Mouse (Mus musculus) forebrain, embryonic 15.5 days (tissue): ENCODE data around the gene Anks1b. TPM values are rescaled to one million over a fixed set of nuclear protein-coding genes. Genes with fewer than 3 reads are reported as not detected.
"Not testable (repeated sequence)": the region's sequence is repeated elsewhere in the genome, so short reads cannot be mapped to it uniquely, and the experiment has no call there.

Experiments used
- ATAC-seq: fragments of 200-750 bp; cut with Nextera tagmentation; replicated peaks from 2 replicates; pipeline ENCODE4 v1.8.0; 2017; ENCODE audit warnings: mild to moderate bottlenecking, moderate TSS enrichment, moderate library complexity
- H3K27ac ChIP-seq: fragments of 300-500 bp; sonication (generic); replicated peaks from 2 replicates; pipeline ENCODE4 v1.5.1; 2015; ENCODE audit warnings: mild to moderate bottlenecking, inconsistent platforms
- H3K27me3 ChIP-seq: fragments of 300-500 bp; sonication (generic); 2 replicates; pipeline ENCODE4 v1.6.1; 2015; ENCODE audit warnings: inconsistent platforms
- H3K36me3 ChIP-seq: fragments of 300-500 bp; sonication (generic); 2 replicates; pipeline ENCODE4 v1.6.1; 2015; ENCODE audit warnings: mild to moderate bottlenecking, inconsistent platforms
- H3K4me1 ChIP-seq: fragments of 300-500 bp; sonication (generic); 2 replicates; pipeline ENCODE4 v1.6.1; 2015; ENCODE audit warnings: inconsistent platforms
- H3K4me2 ChIP-seq: fragments of 300-500 bp; sonication (generic); replicated peaks from 2 replicates; pipeline ENCODE4 v1.6.1; 2015; ENCODE audit warnings: mild to moderate bottlenecking, inconsistent platforms
- H3K4me3 ChIP-seq: fragments of 300-500 bp; sonication (generic); 2 replicates; pipeline ENCODE4 v1.5.1; 2015; ENCODE audit warnings: mild to moderate bottlenecking, inconsistent platforms
- H3K9ac ChIP-seq: fragments of 300-500 bp; sonication (generic); replicated peaks from 2 replicates; pipeline ENCODE4 v1.6.1; 2015; ENCODE audit warnings: mild to moderate bottlenecking, inconsistent platforms
- H3K9me3 ChIP-seq: fragments of 300-500 bp; sonication (generic); 2 replicates; pipeline ENCODE4 v1.6.1; 2016; ENCODE audit warnings: inconsistent platforms
- WGBS: fragments of 180-500 bp; shearing (Covaris S2); methylation state at CpG from one replicate; pipeline ENCODE4 v1.1.7; 2015; ENCODE audit warnings: mixed read lengths; 5-methylcytosine and 5-hydroxymethylcytosine counted together
- polyA plus RNA-seq: library from polyadenylated mRNA; unstranded; fragments of >200 nt; fragmentation: Nextera tagmentation; extraction: Ambion mirVana; gene quantifications from 2 replicates; pipeline ENCODE4 v1.2.1, GENCODE M21; 2015

The Anks1b gene
- polyA plus RNA-seq, 1 experiment from 2014 or later, result 63.1 TPM

DNA sequence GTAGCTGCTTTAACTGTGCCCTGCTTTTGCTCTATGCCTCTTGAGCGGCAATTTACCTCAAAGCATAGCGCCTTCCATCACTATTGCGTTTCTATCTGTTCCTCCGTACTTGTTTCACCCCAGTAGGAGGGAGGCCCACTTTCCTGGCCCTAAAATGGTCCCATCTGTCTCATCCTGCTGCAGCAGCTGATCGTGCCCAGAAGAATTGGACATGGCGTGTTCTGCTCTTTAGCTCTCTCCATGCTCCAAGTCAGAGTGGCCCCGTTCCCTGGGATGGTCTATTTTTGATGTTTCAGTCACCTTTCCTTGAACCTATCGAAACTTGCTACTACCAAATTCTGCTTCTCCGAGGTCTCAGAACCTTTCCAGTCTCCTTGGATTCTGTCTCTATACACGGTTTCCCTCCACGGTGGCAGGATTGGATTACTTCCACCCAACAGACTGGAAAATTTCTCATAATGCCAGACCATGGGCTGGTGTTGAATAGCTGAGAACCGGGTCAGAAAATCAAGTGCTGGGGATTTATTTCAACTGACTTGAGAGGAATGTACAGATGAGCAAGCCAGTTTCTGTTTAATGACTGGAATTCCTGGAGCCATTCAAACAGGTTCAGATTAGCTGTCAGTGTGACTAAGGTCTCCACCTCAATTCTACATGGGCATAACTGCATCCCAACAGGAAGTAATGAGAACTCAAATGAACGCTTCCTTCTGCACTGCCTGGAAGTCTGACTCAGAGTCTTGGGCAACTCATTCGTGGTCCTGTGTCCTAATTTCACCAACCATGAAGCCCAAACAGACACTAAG is 726.6 kb downstream of the Anks1b start:
- Histone ChIP-seq H3K9ac (no peak overlapping the region), H3K9me3 (no peaks in the 10 kb centered on the region), H3K4me3 (no peak overlapping the region), H3K36me3 (no peaks in the 10 kb centered on the region), H3K27me3 (no peaks in the 10 kb centered on the region), H3K27ac (no peak overlapping the region), H3K4me2 (no peak overlapping the region), H3K4me1 (peaks cover 15% of the 10 kb centered on the region)
- WGBS, result 82% methylated on average over 14 of the region's 14 CpGs
- no peak for ATAC-seq

DNA sequence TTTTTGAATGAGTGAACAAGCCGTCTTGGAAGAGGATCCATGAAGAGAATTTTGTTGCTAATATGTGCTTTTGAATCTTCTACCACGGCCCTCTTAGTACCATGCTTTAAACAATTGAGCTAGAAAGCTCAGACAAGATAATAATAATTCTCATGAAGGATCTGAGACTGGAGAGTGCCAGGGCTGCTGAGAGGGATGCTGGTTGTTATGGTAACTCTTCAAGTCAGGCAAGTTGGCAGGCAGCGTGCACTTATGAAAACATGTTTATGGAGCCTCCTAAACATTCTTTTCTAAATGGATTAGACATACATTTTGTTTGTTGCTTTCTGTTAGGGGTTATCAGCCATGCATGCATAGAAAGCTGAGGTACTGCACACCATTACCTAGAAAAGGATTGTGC is 734.3 kb downstream of the Anks1b start:
- Histone ChIP-seq H3K27me3 (no peaks in the 10 kb centered on the region), H3K4me3 (no peak overlapping the region), H3K4me1 (peaks cover 7% of the 10 kb centered on the region), H3K9me3 (no peaks in the 10 kb centered on the region), H3K4me2 (no peak overlapping the region), H3K27ac (peak overlapping the region; percentile 38), H3K9ac (no peak overlapping the region), H3K36me3 (no peaks in the 10 kb centered on the region)
- ATAC-seq, result 0 out of 2 replicates have a peak, but pooled peaks have one; percentile 60
- WGBS, result 34% methylated on average over 3 of the region's 3 CpGs

DNA sequence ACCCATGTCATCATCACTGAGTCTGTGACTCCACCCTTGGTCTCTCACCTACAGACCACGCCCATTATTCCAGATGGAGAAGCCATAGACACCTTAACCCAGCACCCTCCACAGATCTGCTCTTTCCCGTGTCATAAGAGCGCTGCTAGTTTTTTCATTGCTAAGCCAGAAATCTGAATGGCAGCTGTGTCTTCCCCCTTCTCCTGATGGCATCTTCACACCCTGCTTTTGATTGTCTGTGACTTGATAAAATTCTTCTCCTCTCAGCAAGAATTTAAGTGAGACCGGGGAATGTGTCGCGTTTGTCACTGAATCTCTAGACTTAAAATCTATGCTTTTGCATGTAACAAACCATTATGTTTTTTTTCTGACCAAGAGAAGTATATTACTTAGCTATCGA is 736.1 kb downstream of the Anks1b start:
- H3K9me3 ChIP-seq, result no peaks in the 10 kb centered on the region
- H3K9ac ChIP-seq, result no peak overlapping the region
- ATAC-seq, result no peak; the same call in 1 of the 2 replicates
- no peak overlapping the region for H3K4me2 ChIP-seq
- H3K4me3 ChIP-seq, result no peak overlapping the region
- H3K4me1 ChIP-seq, result peaks cover 7% of the 10 kb centered on the region
- no peaks in the 10 kb centered on the region for H3K36me3 ChIP-seq
- H3K27me3 ChIP-seq, result no peaks in the 10 kb centered on the region
- WGBS, result 86% methylated on average over 7 of the region's 7 CpGs
- H3K27ac ChIP-seq, result no peak overlapping the region

DNA sequence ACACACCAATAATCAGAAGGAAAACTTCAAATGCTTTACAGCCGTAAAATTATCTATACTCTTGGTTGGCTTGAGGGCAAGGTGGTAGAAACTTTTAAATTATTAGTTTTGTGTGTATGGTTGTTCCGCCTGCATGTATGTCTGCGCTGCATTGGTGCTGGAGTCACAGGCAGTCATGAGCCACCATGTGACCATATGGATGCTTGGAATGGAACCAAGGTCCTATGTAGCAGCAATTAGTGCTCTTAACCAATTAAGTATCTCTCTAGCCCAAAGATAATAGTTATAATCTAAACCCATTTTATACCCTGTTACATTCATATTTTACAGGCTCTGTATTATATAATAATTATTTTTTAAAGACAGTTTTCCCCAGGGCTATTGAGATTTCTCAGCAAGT is 739.7 kb downstream of the Anks1b start:
- WGBS, result 93% methylated on average over 3 of the region's 3 CpGs

DNA sequence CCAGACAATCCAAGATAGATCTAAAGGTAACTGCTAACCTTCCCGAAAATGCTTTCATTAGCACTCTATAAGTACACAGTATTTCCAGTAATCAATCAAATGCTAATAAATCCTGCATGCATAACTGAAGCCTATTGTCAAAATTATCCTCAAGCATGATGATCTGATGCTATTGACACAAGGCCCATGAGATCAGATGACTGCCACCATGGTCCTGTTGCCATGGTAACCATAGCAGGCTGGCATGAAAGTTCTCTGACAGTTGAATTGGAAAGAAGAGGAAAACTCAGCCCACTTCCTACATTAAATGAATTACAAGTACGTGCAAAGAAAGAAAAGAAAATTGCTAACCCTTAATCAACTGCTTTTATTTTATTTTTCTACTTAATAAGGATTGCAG is 741.9 kb downstream of the Anks1b start:
- Histone ChIP-seq H3K4me3 (no peak overlapping the region), H3K27me3 (no peaks in the 10 kb centered on the region), H3K27ac (peak overlapping the region; percentile 14; the same call in 1 of the 2 replicates), H3K36me3 (no peaks in the 10 kb centered on the region), H3K4me2 (no peak overlapping the region), H3K9ac (no peak overlapping the region), H3K4me1 (peaks cover 31% of the 10 kb centered on the region), H3K9me3 (no peaks in the 10 kb centered on the region)
- WGBS, result 21% methylated on average over 2 of the region's 2 CpGs
- ATAC-seq, result no peak

More for the DNA sequence above, 739.7 kb downstream of the Anks1b start:
- peaks cover 28% of the 10 kb centered on the region for H3K4me1 ChIP-seq
- no peak overlapping the region for H3K4me3 ChIP-seq
- no peaks in the 10 kb centered on the region for H3K27me3 ChIP-seq
- no peaks in the 10 kb centered on the region for H3K9me3 ChIP-seq
- H3K9ac ChIP-seq, result no peak overlapping the region
- ATAC-seq, result no peak
- H3K27ac ChIP-seq, result no peak overlapping the region
- no peaks in the 10 kb centered on the region for H3K36me3 ChIP-seq
- H3K4me2 ChIP-seq, result no peak overlapping the region

DNA sequence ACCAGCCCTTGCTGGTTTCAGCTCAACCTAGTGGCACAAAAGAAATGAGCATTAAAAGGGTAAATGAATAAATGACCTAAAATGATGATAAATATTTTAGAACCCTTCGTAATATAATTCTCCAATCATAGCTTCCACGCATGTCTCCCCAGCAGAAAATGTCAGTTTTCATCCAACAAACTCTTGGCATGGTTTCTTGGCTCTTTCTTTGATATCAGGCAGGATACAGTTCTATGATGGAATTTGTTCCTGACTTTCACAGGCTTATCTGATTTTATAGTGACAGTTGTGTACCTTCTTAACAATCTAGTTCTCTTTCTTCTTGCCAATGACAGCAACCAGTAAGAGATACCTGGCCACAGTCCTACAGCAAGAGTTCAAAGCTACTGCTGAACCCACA is 743.3 kb downstream of the Anks1b start:
- no peak overlapping the region for H3K4me2 ChIP-seq
- ATAC-seq, result no peak
- 0 out of 2 replicates have a peak overlapping the region, but pooled peaks have one; percentile 14 for H3K27ac ChIP-seq
- no peaks in the 10 kb centered on the region for H3K27me3 ChIP-seq
- WGBS, result 75% methylated on average over 2 of the region's 2 CpGs
- H3K4me3 ChIP-seq, result no peak overlapping the region
- H3K9me3 ChIP-seq, result no peaks in the 10 kb centered on the region
- H3K36me3 ChIP-seq, result no peaks in the 10 kb centered on the region
- H3K9ac ChIP-seq, result no peak overlapping the region
- peaks cover 31% of the 10 kb centered on the region for H3K4me1 ChIP-seq

DNA sequence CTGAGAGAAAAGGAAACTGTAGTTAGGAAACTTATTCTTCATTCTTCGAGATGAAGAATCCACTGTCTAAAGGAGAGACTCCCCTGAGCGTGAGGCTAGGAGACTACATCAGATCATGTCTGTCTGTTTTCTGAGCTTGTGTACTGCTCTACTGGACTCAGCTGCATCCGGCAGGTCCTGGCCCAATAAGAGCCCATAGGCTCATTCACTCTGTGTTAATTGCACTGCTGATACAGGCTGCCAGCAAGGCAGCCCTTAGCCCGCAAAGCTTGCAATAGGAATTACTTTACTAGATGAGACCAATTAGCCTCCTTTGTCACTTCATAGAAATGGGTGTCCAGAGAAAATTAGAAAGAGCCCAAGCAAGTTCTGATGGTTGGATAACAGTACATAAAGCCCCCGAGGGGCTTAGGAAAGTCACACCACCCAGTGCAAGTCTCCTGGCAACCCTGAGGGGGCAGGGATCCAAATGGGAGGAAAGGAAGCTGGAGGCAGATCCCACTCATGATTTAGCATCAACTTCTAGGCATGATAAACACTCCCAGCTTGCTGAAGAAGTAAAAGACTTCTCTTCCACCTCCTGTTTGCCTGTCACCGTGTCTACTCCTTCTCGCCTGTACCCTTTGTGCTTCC is 744.5 kb downstream of the Anks1b start:
- peak overlapping the region; percentile 11; the same call in 1 of the 2 replicates for H3K27ac ChIP-seq
- H3K4me1 ChIP-seq, result peaks cover 31% of the 10 kb centered on the region
- H3K27me3 ChIP-seq, result no peaks in the 10 kb centered on the region
- H3K9me3 ChIP-seq, result no peaks in the 10 kb centered on the region
- 46% methylated on average over 7 of the region's 7 CpGs for WGBS
- no peak overlapping the region for H3K4me2 ChIP-seq
- no peaks in the 10 kb centered on the region for H3K36me3 ChIP-seq
- H3K4me3 ChIP-seq, result no peak overlapping the region
- no peak overlapping the region for H3K9ac ChIP-seq
- 0 out of 2 replicates have a peak, but pooled peaks have one; percentile 60 for ATAC-seq

DNA sequence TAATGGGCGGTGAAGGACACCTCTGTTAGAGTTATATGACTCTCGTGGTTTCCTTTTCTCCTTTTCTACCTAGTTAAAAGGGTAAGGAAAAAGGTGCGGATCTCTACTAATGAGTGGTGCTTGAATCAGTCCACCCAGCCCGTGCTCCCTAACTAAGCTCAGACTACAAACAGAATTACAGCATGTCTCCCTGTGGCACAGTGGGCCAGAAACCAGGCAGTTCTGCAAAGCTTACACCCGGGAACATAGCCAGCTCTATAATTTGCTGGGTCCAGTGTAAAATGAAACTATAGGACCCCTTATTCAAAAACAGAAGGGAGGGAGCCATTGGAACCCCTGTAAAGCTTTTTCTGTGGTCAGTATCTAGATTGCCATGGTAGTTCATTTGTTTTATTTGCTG is 754.2 kb downstream of the Anks1b start:
- Histone ChIP-seq H3K27me3 (no peaks in the 10 kb centered on the region), H3K4me1 (peaks cover 13% of the 10 kb centered on the region; the same call in 1 of the 2 replicates), H3K4me2 (no peak overlapping the region), H3K27ac (0 out of 2 replicates have a peak overlapping the region, but pooled peaks have one; percentile 31), H3K36me3 (no peaks in the 10 kb centered on the region), H3K4me3 (no peak overlapping the region), H3K9me3 (no peaks in the 10 kb centered on the region), H3K9ac (no peak overlapping the region)
- WGBS, result 53% methylated on average over 5 of the region's 5 CpGs
- peak; percentile 73 for ATAC-seq

DNA sequence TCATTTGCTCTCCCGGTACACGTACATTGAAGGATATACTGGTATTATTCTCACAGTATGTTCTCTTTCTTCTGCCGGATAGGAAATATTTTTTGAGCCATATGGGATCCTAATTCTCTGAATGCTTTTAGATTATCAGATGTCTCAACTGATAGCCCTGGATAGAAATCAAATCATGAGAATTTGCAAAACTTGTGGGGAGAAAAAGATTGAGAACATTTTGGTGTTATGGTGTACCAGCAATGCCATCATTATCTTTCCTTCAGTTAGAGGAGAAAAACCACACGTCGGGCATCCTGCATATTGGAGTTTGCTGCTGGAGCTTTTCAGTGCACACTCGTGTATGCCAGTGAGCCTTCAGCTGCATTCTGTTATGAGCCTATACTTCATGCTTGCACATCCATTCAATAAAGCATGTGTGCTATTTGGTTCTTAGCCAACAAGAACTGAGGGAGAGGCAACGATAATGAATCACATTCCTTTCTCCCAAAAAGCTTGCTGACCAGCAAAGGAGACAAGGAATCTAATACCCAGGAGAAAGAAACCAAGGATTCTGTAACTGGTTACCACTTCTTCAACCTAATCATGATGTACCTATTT is 756.9 kb downstream of the Anks1b start:
- Histone ChIP-seq H3K9ac (no peak overlapping the region), H3K36me3 (no peaks in the 10 kb centered on the region), H3K27me3 (no peaks in the 10 kb centered on the region), H3K27ac (no peak overlapping the region), H3K4me2 (no peak overlapping the region), H3K4me1 (peaks cover 13% of the 10 kb centered on the region; the same call in 1 of the 2 replicates), H3K4me3 (no peak overlapping the region), H3K9me3 (no peaks in the 10 kb centered on the region)
- WGBS, result 66% methylated on average over 7 of the region's 7 CpGs
- ATAC-seq, result no peak

DNA sequence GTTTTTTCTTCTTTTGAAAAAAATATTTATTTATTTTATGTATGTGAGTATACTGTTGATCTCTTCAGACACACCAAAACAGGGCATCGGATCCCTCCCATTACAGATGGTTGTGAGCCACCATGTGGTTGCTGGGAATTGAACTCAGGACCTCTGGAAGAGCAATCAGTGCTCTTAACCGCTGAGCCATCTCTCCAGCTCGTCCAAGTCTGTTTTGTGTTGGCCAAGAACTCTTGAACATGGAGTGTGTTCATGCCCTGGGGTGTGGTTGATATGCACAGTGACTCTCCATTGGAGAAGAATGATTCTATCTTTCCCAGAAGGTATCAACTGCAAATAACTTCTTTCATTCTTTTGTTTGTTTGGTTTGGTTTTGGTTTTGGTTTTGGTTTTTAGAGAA is 757.5 kb downstream of the Anks1b start:
- H3K27ac ChIP-seq, H3K27me3 ChIP-seq, H3K36me3 ChIP-seq, H3K9me3 ChIP-seq, ATAC-seq, H3K9ac ChIP-seq, H3K4me3 ChIP-seq, H3K4me2 ChIP-seq: not testable (repeated sequence)
- H3K4me1 ChIP-seq, result peaks cover 13% of the 10 kb centered on the region; the same call in 1 of the 2 replicates
- 85% methylated on average over 3 of the region's 3 CpGs for WGBS

DNA sequence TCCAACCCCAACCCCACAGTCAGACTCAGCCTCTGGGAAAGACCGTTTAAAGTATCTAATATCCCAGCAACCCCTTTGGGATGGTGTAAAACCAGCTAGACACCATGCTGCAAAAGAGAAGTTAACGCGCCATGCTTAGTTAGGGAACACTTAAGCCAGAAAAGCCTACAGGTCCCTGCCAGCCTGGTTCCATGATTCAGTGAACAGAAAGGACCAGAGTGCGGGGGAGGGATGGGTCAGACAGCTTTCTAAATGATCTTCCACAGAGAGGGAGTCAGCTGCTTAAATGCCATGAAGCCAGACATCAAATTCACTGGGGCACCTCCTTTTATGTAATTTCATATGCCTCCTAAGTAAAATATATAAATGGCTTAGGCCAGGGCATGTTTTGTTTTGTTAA is 764.0 kb downstream of the Anks1b start:
- H3K36me3 ChIP-seq, result no peaks in the 10 kb centered on the region
- H3K4me3 ChIP-seq, result no peak overlapping the region
- no peaks in the 10 kb centered on the region for H3K9me3 ChIP-seq
- H3K4me1 ChIP-seq, result no peaks in the 10 kb centered on the region
- H3K9ac ChIP-seq, result no peak overlapping the region
- no peaks in the 10 kb centered on the region for H3K27me3 ChIP-seq
- no peak overlapping the region for H3K27ac ChIP-seq
- no peak for ATAC-seq
- 88% methylated on average over 4 of the region's 4 CpGs for WGBS
- H3K4me2 ChIP-seq, result no peak overlapping the region

DNA sequence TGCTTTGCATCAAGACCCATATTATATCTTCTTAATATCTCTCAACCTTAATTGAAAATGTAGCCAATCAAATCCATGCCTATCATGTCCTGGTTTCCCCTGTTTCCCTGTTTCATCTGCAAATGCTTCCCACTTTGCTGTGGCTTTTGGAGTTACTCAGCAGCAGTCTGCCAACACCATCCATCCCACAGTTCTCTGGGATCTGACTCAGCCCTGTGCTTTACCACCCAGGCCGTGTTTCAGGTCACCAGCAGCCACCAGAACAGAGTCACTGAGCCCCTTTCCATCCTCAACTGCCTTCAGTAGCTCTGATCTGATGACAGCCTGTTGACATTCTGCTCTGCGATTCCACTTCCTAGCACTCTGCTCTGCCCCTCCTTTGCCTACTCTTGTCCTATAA is 776.4 kb downstream of the Anks1b start:
- no peak for ATAC-seq
- H3K9ac ChIP-seq, result no peak overlapping the region
- no peak overlapping the region for H3K27ac ChIP-seq
- H3K4me3 ChIP-seq, result no peak overlapping the region
- H3K4me2 ChIP-seq, result no peak overlapping the region
- H3K9me3 ChIP-seq, result no peaks in the 10 kb centered on the region
- H3K4me1 ChIP-seq, result no peaks in the 10 kb centered on the region
- H3K36me3 ChIP-seq, result no peaks in the 10 kb centered on the region
- no peaks in the 10 kb centered on the region for H3K27me3 ChIP-seq
- 85% methylated on average over 2 of the region's 2 CpGs for WGBS
